8 mouse cellular contexts compared by ENCODE assay signal in genomic region chr13:55444286-55444936, GRCm38 (mm10). TPM values are rescaled to one million over a fixed set of nuclear protein-coding genes. Genes with fewer than 3 reads are reported as not detected.
DNase-seq lines count a peak whose midpoint lies in the region; ATAC-seq and TF ChIP-seq lines count a peak whose summit lies in the region.

No protein-coding gene starts in this region.

- H3K4me2 ChIP-seq in heart, embryonic 11.5 days, result peak overlapping the region; percentile 75
- peak overlapping the region; percentile 58 for H3K4me2 ChIP-seq in forebrain, postnatal 0 days (ENCODE audit: low read depth)
- peak overlapping the region; percentile 88 for H3K4me2 ChIP-seq in liver, embryonic 13.5 days
- peak overlapping the region; percentile 67 for H3K4me2 ChIP-seq in neural tube, embryonic 14.5 days (ENCODE audit: low read depth, low read length)

- DNase-seq in heart, adult 11 months, result no peak
- peak; percentile 97 for DNase-seq in A20 (ENCODE audit: low read depth, low spot score)
- DNase-seq in ZHBTc4 (ENCODE audit: low read depth, low spot score), result peak; percentile 76
- no peak for DNase-seq in forebrain, postnatal 0 days
- no peak for DNase-seq in liver, embryonic 13.5 days
- no peak for DNase-seq in cerebellum, adult 11-12 months

- peak overlapping the region; percentile 76 for H3K9ac ChIP-seq in heart, embryonic 11.5 days (ENCODE audit: low read depth, low read length)
- peak overlapping the region; percentile 60 for H3K9ac ChIP-seq in forebrain, postnatal 0 days
- H3K9ac ChIP-seq in liver, embryonic 13.5 days, result peak overlapping the region; percentile 60
- H3K9ac ChIP-seq in neural tube, embryonic 14.5 days (replicated peaks; ENCODE audit: low read depth, low read length), result peak overlapping the region; percentile 56

- no peaks in the 10 kb centered on the region for H3K36me3 ChIP-seq in heart, embryonic 11.5 days (ENCODE audit: control insufficient read depth, insufficient read depth, low read length)
- H3K36me3 ChIP-seq in forebrain, postnatal 0 days (ENCODE audit: insufficient read depth), result no peaks in the 10 kb centered on the region
- H3K36me3 ChIP-seq in liver, embryonic 13.5 days, result peaks cover 11% of the 10 kb centered on the region
- no peaks in the 10 kb centered on the region for H3K36me3 ChIP-seq in neural tube, embryonic 14.5 days (ENCODE audit: control insufficient read depth, insufficient read depth, low read length)

- no peak for TF ChIP-seq CTCF in forebrain, postnatal 0 days (IDR thresholded peaks at IDR 0.05; ENCODE audit: low read depth)

- peak overlapping the region; percentile 89 for H3K4me3 ChIP-seq in heart, embryonic 11.5 days (ENCODE audit: low read depth, low read length)
- peak overlapping the region; percentile 86 for H3K4me3 ChIP-seq in forebrain, postnatal 0 days (ENCODE audit: low read depth, low read length)
- H3K4me3 ChIP-seq in liver, embryonic 13.5 days (replicated peaks), result peak overlapping the region; percentile 84
- H3K4me3 ChIP-seq in neural tube, embryonic 14.5 days (ENCODE audit: low read depth, low read length), result peak overlapping the region; percentile 79

- peak overlapping the region; percentile 96 for H3K27ac ChIP-seq in heart, embryonic 11.5 days (ENCODE audit: low read depth, low read length)
- H3K27ac ChIP-seq in forebrain, postnatal 0 days (ENCODE audit: low read depth, low read length), result peak overlapping the region; percentile 93
- peak overlapping the region; percentile 97 for H3K27ac ChIP-seq in liver, embryonic 13.5 days
- peak overlapping the region; percentile 91 for H3K27ac ChIP-seq in neural tube, embryonic 14.5 days (ENCODE audit: low read depth, low read length)

- H3K27me3 ChIP-seq in heart, embryonic 11.5 days (ENCODE audit: control insufficient read depth, insufficient read depth, low read length), result no peaks in the 10 kb centered on the region
- no peaks in the 10 kb centered on the region for H3K27me3 ChIP-seq in forebrain, postnatal 0 days (ENCODE audit: insufficient read depth, low read length)
- H3K27me3 ChIP-seq in liver, embryonic 13.5 days, result no peaks in the 10 kb centered on the region
- H3K27me3 ChIP-seq in neural tube, embryonic 14.5 days (ENCODE audit: control insufficient read depth, insufficient read depth, low read length), result no peaks in the 10 kb centered on the region

- WGBS in heart, embryonic 11.5 days (ENCODE audit: insufficient replicate concordance), result 1% methylated on average over 33 of the region's 33 CpGs
- under 1% methylated on average over 33 of the region's 33 CpGs for WGBS in forebrain, postnatal 0 days
- 1% methylated on average over 33 of the region's 33 CpGs for WGBS in liver, embryonic 13.5 days (ENCODE audit: insufficient replicate concordance)
- WGBS in neural tube, embryonic 14.5 days, result 1% methylated on average over 33 of the region's 33 CpGs

- peak; percentile 73 for ATAC-seq in heart, embryonic 11.5 days (replicated peaks; ENCODE audit: insufficient number of reproducible peaks, low FRiP score, low TSS enrichment)
- peak; percentile 65 for ATAC-seq in forebrain, postnatal 0 days
- ATAC-seq in liver, embryonic 13.5 days (ENCODE audit: low read depth), result peak; percentile 42
- peak; percentile 76 for ATAC-seq in neural tube, embryonic 14.5 days (ENCODE audit: low read depth)

- peaks cover 16% of the 10 kb centered on the region for H3K4me1 ChIP-seq in heart, embryonic 11.5 days (ENCODE audit: control insufficient read depth, insufficient read depth, low read length)
- H3K4me1 ChIP-seq in forebrain, postnatal 0 days (ENCODE audit: insufficient read depth), result no peaks in the 10 kb centered on the region; the same call in 1 of the 2 replicates
- peaks cover 51% of the 10 kb centered on the region for H3K4me1 ChIP-seq in liver, embryonic 13.5 days (replicated peaks)
- H3K4me1 ChIP-seq in neural tube, embryonic 14.5 days (ENCODE audit: control insufficient read depth, insufficient read depth, low read length), result peaks cover 26% of the 10 kb centered on the region

- no peaks in the 10 kb centered on the region for H3K9me3 ChIP-seq in heart, embryonic 11.5 days (replicated peaks; ENCODE audit: control insufficient read depth, low read length)
- no peaks in the 10 kb centered on the region for H3K9me3 ChIP-seq in forebrain, postnatal 0 days (ENCODE audit: low read length)
- H3K9me3 ChIP-seq in liver, embryonic 13.5 days (replicated peaks), result no peaks in the 10 kb centered on the region
- no peaks in the 10 kb centered on the region for H3K9me3 ChIP-seq in neural tube, embryonic 14.5 days (ENCODE audit: control insufficient read depth, low read length)

RNA-seq across cellular contexts. Expression of gene Grk6, which starts 0.5 kb away (rescaled TPM):
- polyA plus RNA-seq in heart, embryonic 11.5 days (2014; fragmentation: Nextera tagmentation; extraction: Ambion mirVana), result 24.3 and 26.9 TPM in 2 replicates
- total RNA-seq in forebrain, postnatal 0 days (2014; rRNA removed), result 79.5 and 88.2 TPM in 2 replicates
- 38.5 and 40.8 TPM in 2 replicates for polyA plus RNA-seq in forebrain, postnatal 0 days (2015; fragmentation: Nextera tagmentation; extraction: Ambion mirVana)
- polyA plus RNA-seq in liver, embryonic 13.5 days (2015; fragmentation: Nextera tagmentation; extraction: Ambion mirVana), result 23.7 and 25.2 TPM in 2 replicates
- polyA plus RNA-seq in neural tube, embryonic 14.5 days (2014; fragmentation: Nextera tagmentation; extraction: Ambion mirVana), result 39.0 and 42.1 TPM in 2 replicates

RNA-seq across cellular contexts. Expression of gene F12, which starts 17.8 kb away (rescaled TPM):
- 0.42 and 1.5 TPM in 2 replicates for polyA plus RNA-seq in heart, embryonic 11.5 days (2014; fragmentation: Nextera tagmentation; extraction: Ambion mirVana)
- total RNA-seq in forebrain, postnatal 0 days (2014; rRNA removed), result 0.15 TPM in 1 of 2 replicates, not detected in the other
- polyA plus RNA-seq in forebrain, postnatal 0 days (2015; fragmentation: Nextera tagmentation; extraction: Ambion mirVana), result 0.45 and 0.51 TPM in 2 replicates
- 56.5 and 59.8 TPM in 2 replicates for polyA plus RNA-seq in liver, embryonic 13.5 days (2015; fragmentation: Nextera tagmentation; extraction: Ambion mirVana)
- 0.18 TPM in 1 of 2 replicates, not detected in the other for polyA plus RNA-seq in neural tube, embryonic 14.5 days (2014; fragmentation: Nextera tagmentation; extraction: Ambion mirVana)

RNA-seq across cellular contexts. Expression of gene Prr7, which starts 19.7 kb away (rescaled TPM):
- 0.21 and 0.34 TPM in 2 replicates for polyA plus RNA-seq in heart, embryonic 11.5 days (2014; fragmentation: Nextera tagmentation; extraction: Ambion mirVana)
- 108 and 118 TPM in 2 replicates for total RNA-seq in forebrain, postnatal 0 days (2014; rRNA removed)
- polyA plus RNA-seq in forebrain, postnatal 0 days (2015; fragmentation: Nextera tagmentation; extraction: Ambion mirVana), result 7.8 and 8.7 TPM in 2 replicates
- polyA plus RNA-seq in liver, embryonic 13.5 days (2015; fragmentation: Nextera tagmentation; extraction: Ambion mirVana), result not detected in 2 replicates
- 5.8 and 6.7 TPM in 2 replicates for polyA plus RNA-seq in neural tube, embryonic 14.5 days (2014; fragmentation: Nextera tagmentation; extraction: Ambion mirVana)

RNA-seq across cellular contexts. Expression of gene Pfn3, which starts 29.4 kb away (rescaled TPM):
- polyA plus RNA-seq in heart, embryonic 11.5 days (2014; fragmentation: Nextera tagmentation; extraction: Ambion mirVana), result not detected in 2 replicates
- not detected in 2 replicates for total RNA-seq in forebrain, postnatal 0 days (2014; rRNA removed)
- 0.93 and 1.5 TPM in 2 replicates for polyA plus RNA-seq in forebrain, postnatal 0 days (2015; fragmentation: Nextera tagmentation; extraction: Ambion mirVana)
- polyA plus RNA-seq in liver, embryonic 13.5 days (2015; fragmentation: Nextera tagmentation; extraction: Ambion mirVana), result not detected in 2 replicates
- 0.55 and 1.2 TPM in 2 replicates for polyA plus RNA-seq in neural tube, embryonic 14.5 days (2014; fragmentation: Nextera tagmentation; extraction: Ambion mirVana)

RNA-seq across cellular contexts. Expression of gene Dbn1, which starts 43.5 kb away (rescaled TPM):
- 64.1 and 83.0 TPM in 2 replicates for polyA plus RNA-seq in heart, embryonic 11.5 days (2014; fragmentation: Nextera tagmentation; extraction: Ambion mirVana)
- 545 and 619 TPM in 2 replicates for total RNA-seq in forebrain, postnatal 0 days (2014; rRNA removed)
- polyA plus RNA-seq in forebrain, postnatal 0 days (2015; fragmentation: Nextera tagmentation; extraction: Ambion mirVana), result 603 and 619 TPM in 2 replicates
- 11.5 and 12.3 TPM in 2 replicates for polyA plus RNA-seq in liver, embryonic 13.5 days (2015; fragmentation: Nextera tagmentation; extraction: Ambion mirVana)
- 376 and 450 TPM in 2 replicates for polyA plus RNA-seq in neural tube, embryonic 14.5 days (2014; fragmentation: Nextera tagmentation; extraction: Ambion mirVana)

Comparison
In these comparisons a context has a peak if more than half of its experiments do, and no peak if none do; other contexts are left out.
1. DNase-seq: peak in A20 (single experiment) and ZHBTc4 (single experiment); none in heart, adult 11 months (single experiment), forebrain, postnatal 0 days (single experiment), liver, embryonic 13.5 days (single experiment) and cerebellum, adult 11-12 months (single experiment).
2. RNA of gene F12, which starts 17.8 kb away (polyA plus RNA-seq): 56.5 to 59.8 TPM in liver, embryonic 13.5 days; 0.42 to 1.5 TPM in heart, embryonic 11.5 days, 0.45 to 0.51 TPM in forebrain, postnatal 0 days and 0.18 TPM in neural tube, embryonic 14.5 days; every median in the first group is over 10 times any median in the second.
3. Peak in every context shown above with its lines, with median percentiles within 50 percentile points of each other: ATAC-seq, H3K27ac ChIP-seq, H3K4me2 ChIP-seq, H3K4me3 ChIP-seq and H3K9ac ChIP-seq.